Comparison of ENCODE assay signal across 9 mouse cellular contexts in genomic region chr8:87570880-87571279, GRCm38 (mm10). TPM values are rescaled to one million over a fixed set of nuclear protein-coding genes. Genes with fewer than 3 reads are reported as not detected.
A peak's percentile ranks its signal among the peaks of the same experiment; 100 is the strongest.
DNase-seq lines count a peak whose midpoint lies in the region; ATAC-seq and TF ChIP-seq lines count a peak whose summit lies in the region.
"Had no signal": no experiment of that assay in that cellular context is flagged by ENCODE, and none has a peak within 500 bp of the region (broad histone marks: within the 10 kb centered on the region; RNA-seq: fewer than 3 reads in every experiment).

No protein-coding gene starts in this region.

- in situ Hi-C loops in CH12.LX (cut with MboI; ENCODE audit: low pct_ligation_motif_present, low pct_unique_long_range_greater_than_20kb, low sequenced_read_pairs), result no loop called here

- H3K27ac ChIP-seq in heart, embryonic 10.5 days, result peak overlapping the region; percentile 76; the same call in 1 of the 2 replicates
- no peak overlapping the region for H3K27ac ChIP-seq in CH12.LX (ENCODE audit: insufficient read depth, low read depth)
- peak overlapping the region; percentile 87 for H3K27ac ChIP-seq in embryonic facial prominence, embryonic 13.5 days
- H3K27ac ChIP-seq in intestine, postnatal 0 days (ENCODE audit: low read depth, low read length), result no peak overlapping the region
- H3K27ac ChIP-seq: liver, embryonic 14.5 days had no signal

- no peak for TF ChIP-seq RAD21 in CH12.LX (IDR thresholded peaks at IDR 0.05; ENCODE audit: low read depth, low read length)

- no peaks in the 10 kb centered on the region for H3K9me3 ChIP-seq in heart, embryonic 10.5 days
- no peaks in the 10 kb centered on the region for H3K9me3 ChIP-seq in CH12.LX (replicated peaks; ENCODE audit: low read length)
- no peaks in the 10 kb centered on the region for H3K9me3 ChIP-seq in embryonic facial prominence, embryonic 13.5 days
- no peaks in the 10 kb centered on the region for H3K9me3 ChIP-seq in intestine, postnatal 0 days (ENCODE audit: control insufficient read depth)

- H3K4me3 ChIP-seq in heart, embryonic 10.5 days, result peak overlapping the region; percentile 57
- H3K4me3 ChIP-seq in CH12.LX (replicated peaks in 1 of 3; ENCODE audit: low read depth in 2 of 3, low read length in 2 of 3, poor library complexity in 1 of 3), result no peak overlapping the region
- peak overlapping the region; percentile 35 for H3K4me3 ChIP-seq in embryonic facial prominence, embryonic 13.5 days
- no peak overlapping the region for H3K4me3 ChIP-seq in intestine, postnatal 0 days (ENCODE audit: low read depth, low read length)

- dilution Hi-C loops in CH12.LX (cut with MboI; ENCODE audit: extremely low pct_ligation_motif_present, extremely low pct_unique_long_range_greater_than_20kb, low sequenced_read_pairs), result no loop called here

- TF ChIP-seq EP300 in CH12.LX (IDR thresholded peaks at IDR 0.05; ENCODE audit: low read length), result no peak

- H3K4me2 ChIP-seq in CH12.LX (ENCODE audit: insufficient read depth, low read depth, poor library complexity, severe bottlenecking), result no peak overlapping the region
- H3K4me2 ChIP-seq in embryonic facial prominence, embryonic 13.5 days, result peak overlapping the region; percentile 68
- H3K4me2 ChIP-seq in intestine, postnatal 0 days (replicated peaks; ENCODE audit: low read depth), result peak overlapping the region; percentile 49

- peak; percentile 9 to 49; a peak in 2 of 4 replicates for TF ChIP-seq CTCF in CH12.LX (conservative IDR thresholded peaks at IDR 0.05 in 1 of 2, IDR thresholded peaks at IDR 0.05 in 1 of 2; ENCODE audit: low read depth in 2 of 2, low read length in 2 of 2)
- peak; percentile 55 for TF ChIP-seq CTCF in intestine, postnatal 0 days (IDR thresholded peaks at IDR 0.05; ENCODE audit: low read depth)

- no peaks in the 10 kb centered on the region for H3K27me3 ChIP-seq in heart, embryonic 10.5 days (ENCODE audit: insufficient read depth, poor library complexity, severe bottlenecking)
- H3K27me3 ChIP-seq in CH12.LX (replicated peaks), result no peaks in the 10 kb centered on the region
- H3K27me3 ChIP-seq in embryonic facial prominence, embryonic 13.5 days, result no peaks in the 10 kb centered on the region
- H3K27me3 ChIP-seq in intestine, postnatal 0 days (replicated peaks; ENCODE audit: control insufficient read depth, insufficient read depth, low read length), result no peaks in the 10 kb centered on the region

- H3K36me3 ChIP-seq in heart, embryonic 10.5 days, result no peaks in the 10 kb centered on the region
- H3K36me3 ChIP-seq in CH12.LX (replicated peaks in 1 of 2; ENCODE audit: control insufficient read depth in 1 of 2, insufficient read depth in 1 of 2, low read length in 1 of 2), result no peaks in the 10 kb centered on the region
- no peaks in the 10 kb centered on the region for H3K36me3 ChIP-seq in embryonic facial prominence, embryonic 13.5 days
- no peaks in the 10 kb centered on the region for H3K36me3 ChIP-seq in intestine, postnatal 0 days (ENCODE audit: control insufficient read depth, insufficient read depth)

- peaks cover 11% of the 10 kb centered on the region for H3K4me1 ChIP-seq in heart, embryonic 10.5 days
- peaks cover 0 to 5% of the 10 kb centered on the region in 2 experiments; a peak in 1 of 4 replicates for H3K4me1 ChIP-seq in CH12.LX (ENCODE audit: control insufficient read depth in 1 of 2, insufficient read depth in 2 of 2)
- peaks cover 24% of the 10 kb centered on the region for H3K4me1 ChIP-seq in embryonic facial prominence, embryonic 13.5 days
- H3K4me1 ChIP-seq in intestine, postnatal 0 days (replicated peaks; ENCODE audit: control insufficient read depth, insufficient read depth, low read length), result 0 out of 2 replicates have a peak, but pooled peaks cover 3% of the 10 kb centered on the region

- TF ChIP-seq POLR2A in CH12.LX (IDR thresholded peaks at IDR 0.05; ENCODE audit: low read depth, low read length), result no peak

- no peak overlapping the region for H3K9ac ChIP-seq in CH12.LX (ENCODE audit: insufficient read depth, low read depth)
- H3K9ac ChIP-seq in embryonic facial prominence, embryonic 13.5 days, result peak overlapping the region; percentile 61
- no peak overlapping the region for H3K9ac ChIP-seq in intestine, postnatal 0 days (ENCODE audit: low read depth, low read length)
- H3K9ac ChIP-seq: liver, embryonic 14.5 days had no signal

- no peak for ATAC-seq in embryonic facial prominence, embryonic 13.5 days (ENCODE audit: insufficient number of reproducible peaks, insufficient read depth, low FRiP score, low TSS enrichment, low read depth)
- ATAC-seq in intestine, postnatal 0 days, result no peak

- intact Hi-C loops in heart, postnatal 25 days (cut with DNase I), result no loop called here
- intact Hi-C loops in left cerebral cortex, postnatal 25 days (cut with DNase I), result no loop called here

- DNase-seq in heart, embryonic 10.5 days (ENCODE audit: low spot score), result no peak
- no peak for DNase-seq in heart, postnatal 25 days (ENCODE audit: low spot score)
- peak; percentile 14 for DNase-seq in CH12.LX (ENCODE audit: extremely low read depth)
- no peak for DNase-seq in spleen, postnatal 4 days (ENCODE audit: low spot score in 2 of 2)
- no peak for DNase-seq in spleen, postnatal 10 days (ENCODE audit: low spot score in 2 of 2)
- no peak for DNase-seq in left cerebral cortex, postnatal 25 days (ENCODE audit: low spot score in 2 of 2)

- no peaks in the 10 kb centered on the region for H3K79me2 ChIP-seq in CH12.LX (replicated peaks; ENCODE audit: control insufficient read depth, extremely low read depth, insufficient read depth, poor library complexity, severe bottlenecking)

- WGBS in heart, embryonic 10.5 days, result 13% methylated on average over 7 of the region's 7 CpGs
- 6% methylated on average over 7 of the region's 7 CpGs for WGBS in embryonic facial prominence, embryonic 13.5 days
- WGBS in intestine, postnatal 0 days, result 9% methylated on average over 7 of the region's 7 CpGs

TF ChIP-seq in CH12.LX, 34 proteins besides CTCF, POLR2A, EP300 and RAD21:
- TF ChIP-seq JUN (IDR thresholded peaks at IDR 0.05; ENCODE audit: insufficient read depth, low read depth, low read length), result no peak
- no peak for TF ChIP-seq ELF1 (IDR thresholded peaks at IDR 0.05; ENCODE audit: low read depth, low read length)
- no peak for TF ChIP-seq UBTF (IDR thresholded peaks at IDR 0.05; ENCODE audit: low read depth, low read length)
- no peak for TF ChIP-seq KAT2A (IDR thresholded peaks at IDR 0.05; ENCODE audit: insufficient replicate concordance, low read length)
- no peak for TF ChIP-seq ZKSCAN1 (IDR thresholded peaks at IDR 0.05; ENCODE audit: borderline replicate concordance, low read depth, low read length)
- no peak for TF ChIP-seq SIN3A (IDR thresholded peaks at IDR 0.05; ENCODE audit: low read length)

RNA-seq across cellular contexts. Expression of gene 4933402J07Rik, which starts 7.2 kb away (rescaled TPM):
- polyA plus RNA-seq in heart, embryonic 10.5 days (2016; fragmentation: Nextera tagmentation; extraction: Ambion mirVana), result not detected in 2 replicates
- not detected for total RNA-seq in heart, postnatal 25 days (2021)
- total RNA-seq in CH12.LX (2012; rRNA removed) (not detected in 2 replicates), CH12.LX (2014; rRNA removed) (not detected in 2 replicates)
- not detected in 2 replicates for polyA plus RNA-seq in CH12.LX (2012; ENCODE audit: insufficient read length, low read depth)
- polyA plus RNA-seq in embryonic facial prominence, embryonic 13.5 days (2015; fragmentation: Nextera tagmentation; extraction: Ambion mirVana), result not detected in 2 replicates
- not detected in 2 replicates for polyA plus RNA-seq in intestine, postnatal 0 days (2015; fragmentation: Nextera tagmentation; extraction: Ambion mirVana)
- not detected for total RNA-seq in left cerebral cortex, postnatal 25 days (2021)
- polyA plus RNA-seq: liver, embryonic 14.5 days had no signal

Comparison
In these comparisons a context has a peak if more than half of its experiments do, and no peak if none do; other contexts are left out.
1. H3K27ac ChIP-seq: peak in heart, embryonic 10.5 days (single experiment) and embryonic facial prominence, embryonic 13.5 days (single experiment); none in CH12.LX (single experiment) and intestine, postnatal 0 days (single experiment).
2. H3K4me3 ChIP-seq: peak in heart, embryonic 10.5 days (single experiment) and embryonic facial prominence, embryonic 13.5 days (single experiment); none in CH12.LX (0 of 3) and intestine, postnatal 0 days (single experiment).